Mouse (Mus musculus) bone marrow macrophage, adult 2 months (primary cell): ENCODE measurements at regions not wholly inside any gene's neighbourhood (a gene's known extent, or its start where the extent isn't known, plus 50 kb on each side); places are given as distances from the start of the nearest gene placed in this dataset.

Experiments used
- CTCF ChIP-seq: IDR thresholded peaks from 2 replicates; pipeline ENCODE4 v1.5.1; 2012; ENCODE audit warnings: low read depth, mild to moderate bottlenecking, low read length, moderate library complexity
- POLR2A ChIP-seq: IDR thresholded peaks from 2 replicates; pipeline ENCODE4 v1.6.1; 2012; ENCODE audit warnings: mild to moderate bottlenecking, low read depth, low read length, borderline replicate concordance

DNA sequence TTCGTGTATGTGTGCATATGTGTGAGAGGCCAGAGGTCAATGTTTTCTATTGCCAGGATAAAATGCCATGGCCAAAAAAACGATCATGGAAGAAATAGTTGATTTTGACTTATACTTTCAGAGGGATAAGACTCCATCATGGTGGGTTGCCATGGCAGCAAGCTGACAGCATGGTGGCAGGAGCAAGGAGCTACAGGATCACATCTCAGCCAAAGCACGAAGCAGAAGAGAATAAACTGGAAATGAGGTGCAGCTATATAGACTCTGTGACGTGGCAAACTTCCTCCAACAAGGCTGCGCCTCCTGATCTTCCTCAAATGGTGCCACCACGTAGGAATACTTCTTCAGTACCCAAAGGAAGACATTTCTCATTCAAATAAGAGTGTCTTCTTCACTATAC, 70.2 kb upstream of the Acsl1 start:
- TF ChIP-seq CTCF (no peak), POLR2A (no peak)
